Mouse (Mus musculus): ENCODE measurements around the gene Spata2. TPM values are rescaled to one million over a fixed set of nuclear protein-coding genes. Genes with fewer than 3 reads are reported as not detected.
A peak's percentile ranks its signal among the peaks of the same experiment; 100 is the strongest.

Spata2 gene
- polyA plus RNA-seq, 1 experiment from 2014 or later = 4.9 TPM

GRCm38 (mm10) chr2:167514641-167515040, 22.0 kb upstream of the Spata2 start:
- Histone ChIP-seq H3K27me3 (ENCODE audit: insufficient read depth, low read length) (no peaks in the 10 kb centered on the region), H3K4me2 (ENCODE audit: low read depth, low read length) (no peak overlapping the region), H3K9ac (replicated peaks) (no peak overlapping the region), H3K9me3 (ENCODE audit: low read length) (no peaks in the 10 kb centered on the region), H3K36me3 (replicated peaks; ENCODE audit: insufficient read depth, low read length) (peaks cover 83% of the 10 kb centered on the region), H3K27ac (ENCODE audit: low read depth) (no peak overlapping the region), H3K4me1 (ENCODE audit: insufficient read depth) (peaks cover 7% of the 10 kb centered on the region), H3K4me3 (ENCODE audit: low read depth, low read length) (no peak overlapping the region)
- ATAC-seq (no peak), DNase-seq (no peak)
- 96% methylated on average over 4 of the region's 4 CpGs for WGBS (ENCODE audit: insufficient replicate concordance)
- no peak for TF ChIP-seq CTCF (IDR thresholded peaks at IDR 0.05; ENCODE audit: low read depth)
- no peak for TF ChIP-seq EP300 (IDR thresholded peaks at IDR 0.05; ENCODE audit: low read depth)

GRCm38 (mm10) chr2:167512970-167513369, 20.3 kb upstream of the Spata2 start:
- Histone ChIP-seq H3K27me3 (ENCODE audit: insufficient read depth, low read length) (no peaks in the 10 kb centered on the region), H3K27ac (ENCODE audit: low read depth) (no peak overlapping the region), H3K4me2 (ENCODE audit: low read depth, low read length) (no peak overlapping the region), H3K9me3 (ENCODE audit: low read length) (no peaks in the 10 kb centered on the region), H3K9ac (replicated peaks) (no peak overlapping the region), H3K36me3 (replicated peaks; ENCODE audit: insufficient read depth, low read length) (peaks cover 95% of the 10 kb centered on the region), H3K4me1 (ENCODE audit: insufficient read depth) (peaks cover 7% of the 10 kb centered on the region), H3K4me3 (ENCODE audit: low read depth, low read length) (no peak overlapping the region)
- ATAC-seq (no peak), DNase-seq (no peak)
- 87% methylated on average over 5 of the region's 5 CpGs for WGBS (ENCODE audit: insufficient replicate concordance)
- no peak for TF ChIP-seq EP300 (IDR thresholded peaks at IDR 0.05; ENCODE audit: low read depth)
- peak; percentile 74 for TF ChIP-seq CTCF (IDR thresholded peaks at IDR 0.05; ENCODE audit: low read depth)

GRCm38 (mm10) chr2:167512365-167512764, 19.7 kb upstream of the Spata2 start:
- Histone ChIP-seq H3K4me3 (ENCODE audit: low read depth, low read length) (no peak overlapping the region), H3K4me2 (ENCODE audit: low read depth, low read length) (no peak overlapping the region), H3K27ac (ENCODE audit: low read depth) (no peak overlapping the region), H3K27me3 (ENCODE audit: insufficient read depth, low read length) (no peaks in the 10 kb centered on the region), H3K9ac (replicated peaks) (no peak overlapping the region), H3K4me1 (ENCODE audit: insufficient read depth) (peaks cover 10% of the 10 kb centered on the region), H3K36me3 (replicated peaks; ENCODE audit: insufficient read depth, low read length) (peaks cover 95% of the 10 kb centered on the region), H3K9me3 (ENCODE audit: low read length) (no peaks in the 10 kb centered on the region)
- DNase-seq = no peak
- ATAC-seq = no peak
- TF ChIP-seq EP300 (IDR thresholded peaks at IDR 0.05; ENCODE audit: low read depth) = no peak
- TF ChIP-seq CTCF (IDR thresholded peaks at IDR 0.05; ENCODE audit: low read depth) = no peak
- 86% methylated on average over 9 of the region's 9 CpGs for WGBS (ENCODE audit: insufficient replicate concordance)

- Histone ChIP-seq H3K9me3 (ENCODE audit: low read length) (no peaks in the 10 kb centered on the region), H3K27me3 (ENCODE audit: insufficient read depth, low read length) (no peaks in the 10 kb centered on the region), H3K9ac (replicated peaks) (peak overlapping the region; percentile 53), H3K4me2 (ENCODE audit: low read depth, low read length) (no peak overlapping the region), H3K27ac (ENCODE audit: low read depth) (peak overlapping the region; percentile 69), H3K4me3 (ENCODE audit: low read depth, low read length) (no peak overlapping the region), H3K4me1 (ENCODE audit: insufficient read depth) (peaks cover 28% of the 10 kb centered on the region), H3K36me3 (replicated peaks; ENCODE audit: insufficient read depth, low read length) (peaks cover 84% of the 10 kb centered on the region)
- WGBS (ENCODE audit: insufficient replicate concordance) = 29% methylated on average over 3 of the region's 3 CpGs
- ATAC-seq (peak; percentile 75), DNase-seq (no peak)
- TF ChIP-seq CTCF (IDR thresholded peaks at IDR 0.05; ENCODE audit: low read depth) (no peak), EP300 (IDR thresholded peaks at IDR 0.05; ENCODE audit: low read depth) (peak; percentile 12; the same call in 1 of the 2 replicates)
Observed at GRCm38 (mm10) chr2:167510485-167510884, 17.8 kb upstream of the Spata2 start.

GRCm38 (mm10) chr2:167508569-167508968, 15.9 kb upstream of the Spata2 start:
- H3K4me1 ChIP-seq (ENCODE audit: insufficient read depth) = peaks cover 41% of the 10 kb centered on the region
- no peaks in the 10 kb centered on the region for H3K27me3 ChIP-seq (ENCODE audit: insufficient read depth, low read length)
- H3K9ac ChIP-seq (replicated peaks) = no peak overlapping the region; the same call in 1 of the 2 replicates
- ATAC-seq (no peak), DNase-seq (no peak)
- H3K4me2 ChIP-seq (ENCODE audit: low read depth, low read length) = no peak overlapping the region
- no peaks in the 10 kb centered on the region for H3K9me3 ChIP-seq (ENCODE audit: low read length)
- peaks cover 69% of the 10 kb centered on the region for H3K36me3 ChIP-seq (replicated peaks; ENCODE audit: insufficient read depth, low read length)
- H3K4me3 ChIP-seq (ENCODE audit: low read depth, low read length) = no peak overlapping the region
- TF ChIP-seq CTCF (IDR thresholded peaks at IDR 0.05; ENCODE audit: low read depth) (no peak), EP300 (IDR thresholded peaks at IDR 0.05; ENCODE audit: low read depth) (no peak)
- 94% methylated on average over 4 of the region's 4 CpGs for WGBS (ENCODE audit: insufficient replicate concordance)
- H3K27ac ChIP-seq (ENCODE audit: low read depth) = no peak overlapping the region

- Histone ChIP-seq H3K27ac (ENCODE audit: low read depth) (no peak overlapping the region), H3K4me1 (ENCODE audit: insufficient read depth) (peaks cover 42% of the 10 kb centered on the region), H3K9me3 (ENCODE audit: low read length) (no peaks in the 10 kb centered on the region), H3K36me3 (replicated peaks; ENCODE audit: insufficient read depth, low read length) (peaks cover 62% of the 10 kb centered on the region), H3K4me2 (ENCODE audit: low read depth, low read length) (no peak overlapping the region), H3K27me3 (ENCODE audit: insufficient read depth, low read length) (no peaks in the 10 kb centered on the region), H3K4me3 (ENCODE audit: low read depth, low read length) (no peak overlapping the region), H3K9ac (replicated peaks) (no peak overlapping the region)
- DNase-seq (no peak), ATAC-seq (no peak)
- no peak for TF ChIP-seq CTCF (IDR thresholded peaks at IDR 0.05; ENCODE audit: low read depth)
- no peak for TF ChIP-seq EP300 (IDR thresholded peaks at IDR 0.05; ENCODE audit: low read depth)
- WGBS (ENCODE audit: insufficient replicate concordance) = 78% methylated on average over 3 of the region's 3 CpGs
Observed at GRCm38 (mm10) chr2:167507719-167508385, 15.2 kb upstream of the Spata2 start.
